Mouse (Mus musculus) heart, postnatal 0 days (tissue): ENCODE results near the gene Mia.

ENCODE experiments used
- CTCF ChIP-seq: IDR thresholded peaks from 2 replicates; pipeline ENCODE4 v1.5.1; 2016; ENCODE audit warnings: antibody characterized with exemption, control low read depth, low read depth
- EP300 ChIP-seq: IDR thresholded peaks from 2 replicates; pipeline ENCODE4 v1.6.1; 2016; ENCODE audit warnings: antibody characterized with exemption, low read depth

DNA sequence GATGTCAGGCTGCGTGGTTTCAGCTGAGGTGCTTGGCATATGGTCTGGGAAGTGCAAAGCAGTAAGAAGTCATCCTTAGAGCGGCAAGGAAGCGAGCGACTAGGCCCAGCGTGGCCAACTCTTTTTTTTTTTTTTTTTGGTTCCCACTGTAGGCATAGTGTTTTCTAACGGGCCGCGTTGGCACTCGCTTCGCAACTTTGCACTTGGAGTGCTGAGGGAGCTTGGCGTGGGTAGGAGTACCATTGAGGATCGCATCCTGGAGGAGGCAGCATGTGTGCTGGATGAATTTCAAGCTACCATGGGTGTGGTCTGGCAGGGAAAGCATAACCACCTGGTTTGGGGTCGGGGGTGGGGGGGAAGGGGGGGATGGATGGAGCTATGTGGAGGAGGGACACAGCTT is 25.0 kb downstream of the Mia start:
- TF ChIP-seq CTCF (no peak), EP300 (no peak)
